In the genomic region with DNA sequence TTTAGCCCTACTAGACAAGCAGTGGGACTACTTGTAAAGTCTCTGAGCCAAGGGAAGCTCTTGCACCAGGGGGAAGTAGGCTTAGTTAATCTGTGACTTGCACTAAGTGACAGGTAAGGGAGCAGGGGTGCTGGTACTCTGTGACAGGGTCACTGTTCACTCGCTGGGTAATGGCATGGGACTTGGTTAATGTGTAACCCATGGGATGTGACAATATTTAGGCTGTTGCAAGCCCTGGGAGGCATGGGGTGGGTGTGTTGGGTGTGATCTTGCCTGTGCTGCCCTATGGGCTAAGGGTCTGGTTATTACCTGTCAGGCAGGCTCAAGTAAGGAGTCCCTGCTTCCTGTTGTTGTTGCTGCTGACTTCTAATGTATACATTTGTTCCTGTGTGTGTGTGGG, we compare ENCODE assay signal across 14 mouse cellular contexts.
DNase-seq lines count a peak whose midpoint lies in the region; ATAC-seq lines count a peak whose summit lies in the region.
"Had no signal": no experiment of that assay in that cellular context is flagged by ENCODE, and none has a peak within 500 bp of the region (broad histone marks: within the 10 kb centered on the region; RNA-seq: fewer than 3 reads in every experiment).

No protein-coding gene starts in this region.

- no peaks in the 10 kb centered on the region for H3K9me3 ChIP-seq in hindbrain, embryonic 13.5 days
- no peaks in the 10 kb centered on the region for H3K9me3 ChIP-seq in hindbrain, embryonic 11.5 days (ENCODE audit: control insufficient read depth, low read length)
- H3K9me3 ChIP-seq in kidney, embryonic 16.5 days (ENCODE audit: low read length), result no peaks in the 10 kb centered on the region
- no peaks in the 10 kb centered on the region for H3K9me3 ChIP-seq in liver, embryonic 12.5 days (replicated peaks)

- H3K36me3 ChIP-seq in hindbrain, embryonic 13.5 days, result no peaks in the 10 kb centered on the region
- H3K36me3 ChIP-seq in hindbrain, embryonic 11.5 days (ENCODE audit: control insufficient read depth, insufficient read depth, low read length), result no peaks in the 10 kb centered on the region
- no peaks in the 10 kb centered on the region for H3K36me3 ChIP-seq in kidney, embryonic 16.5 days (ENCODE audit: insufficient read depth, low read length)
- no peaks in the 10 kb centered on the region for H3K36me3 ChIP-seq in liver, embryonic 12.5 days

- intact Hi-C loops in left cerebral cortex, postnatal 14 days (cut with DNase I), result no loop called here

- WGBS in hindbrain, embryonic 13.5 days, result 50% methylated on average over 1 of the region's 1 CpGs
- 78% methylated on average over 1 of the region's 1 CpGs for WGBS in hindbrain, embryonic 11.5 days
- WGBS in kidney, embryonic 16.5 days, result 50% methylated on average over 1 of the region's 1 CpGs
- WGBS in liver, embryonic 12.5 days (ENCODE audit: insufficient replicate concordance), result 52% methylated on average over 1 of the region's 1 CpGs

- peak overlapping the region; percentile 26; the same call in 1 of the 2 replicates for H3K27ac ChIP-seq in hindbrain, embryonic 13.5 days
- H3K27ac ChIP-seq in hindbrain, embryonic 11.5 days (ENCODE audit: low read depth, low read length), result no peak overlapping the region
- H3K27ac ChIP-seq in kidney, embryonic 16.5 days (ENCODE audit: low read length), result peak overlapping the region; percentile 90
- no peak overlapping the region for H3K27ac ChIP-seq in liver, embryonic 12.5 days

- no peak overlapping the region for H3K4me2 ChIP-seq in hindbrain, embryonic 13.5 days
- H3K4me2 ChIP-seq in hindbrain, embryonic 11.5 days (replicated peaks; ENCODE audit: low read depth, low read length), result no peak overlapping the region
- H3K4me2 ChIP-seq in kidney, embryonic 16.5 days (replicated peaks; ENCODE audit: low read depth, low read length), result no peak overlapping the region
- no peak overlapping the region for H3K4me2 ChIP-seq in liver, embryonic 12.5 days

- H3K9ac ChIP-seq in hindbrain, embryonic 13.5 days, result no peak overlapping the region
- H3K9ac ChIP-seq in hindbrain, embryonic 11.5 days (ENCODE audit: low read depth, low read length), result no peak overlapping the region
- no peak overlapping the region for H3K9ac ChIP-seq in kidney, embryonic 16.5 days (replicated peaks; ENCODE audit: low read length)
- H3K9ac ChIP-seq in liver, embryonic 12.5 days, result no peak overlapping the region
- H3K9ac ChIP-seq: forebrain, postnatal 0 days had no signal

- DNase-seq in hindbrain, embryonic 11.5 days (ENCODE audit: low spot score), result no peak
- DNase-seq in yolk sac, embryonic 10.5 days (ENCODE audit: low spot score), result peak; percentile 89
- no peak for DNase-seq in lung, postnatal 10 days
- no peak for DNase-seq in left cerebral cortex, postnatal 14 days (ENCODE audit: low spot score in 2 of 2)
- DNase-seq in spleen, adult 12 weeks (ENCODE audit: low spot score), result no peak
- DNase-seq: adrenal gland, postnatal 36 days; forebrain, postnatal 0 days; gastrocnemius, postnatal 14 days; heart, postnatal 14 days; right cerebral cortex, postnatal 25 days had no signal

- H3K4me1 ChIP-seq in hindbrain, embryonic 13.5 days (replicated peaks), result peaks cover 9% of the 10 kb centered on the region; the same call in 1 of the 2 replicates
- no peaks in the 10 kb centered on the region for H3K4me1 ChIP-seq in hindbrain, embryonic 11.5 days (replicated peaks; ENCODE audit: control insufficient read depth, insufficient read depth, low read length)
- H3K4me1 ChIP-seq in kidney, embryonic 16.5 days (ENCODE audit: insufficient read depth, low read length), result peaks cover 19% of the 10 kb centered on the region
- 0 out of 2 replicates have a peak, but pooled peaks cover under 1% of the 10 kb centered on the region for H3K4me1 ChIP-seq in liver, embryonic 12.5 days

- ATAC-seq in hindbrain, embryonic 13.5 days (ENCODE audit: low FRiP score), result no peak
- no peak for ATAC-seq in hindbrain, embryonic 11.5 days (ENCODE audit: low FRiP score)
- peak; percentile 90 for ATAC-seq in kidney, embryonic 16.5 days (ENCODE audit: low FRiP score, low TSS enrichment)
- ATAC-seq in liver, embryonic 12.5 days, result peak; percentile 75
- ATAC-seq: forebrain, postnatal 0 days; inflammation-experienced regulatory T-cells, adult 6 months had no signal

- no peak overlapping the region for H3K4me3 ChIP-seq in hindbrain, embryonic 13.5 days
- no peak overlapping the region for H3K4me3 ChIP-seq in hindbrain, embryonic 11.5 days (ENCODE audit: low read depth, low read length)
- no peak overlapping the region for H3K4me3 ChIP-seq in kidney, embryonic 16.5 days (ENCODE audit: low read length)
- H3K4me3 ChIP-seq in liver, embryonic 12.5 days, result no peak overlapping the region

- no peaks in the 10 kb centered on the region for H3K27me3 ChIP-seq in hindbrain, embryonic 13.5 days
- no peaks in the 10 kb centered on the region for H3K27me3 ChIP-seq in hindbrain, embryonic 11.5 days (ENCODE audit: control insufficient read depth, insufficient read depth, low read length)
- H3K27me3 ChIP-seq in kidney, embryonic 16.5 days (ENCODE audit: insufficient read depth, low read length), result no peaks in the 10 kb centered on the region
- no peaks in the 10 kb centered on the region for H3K27me3 ChIP-seq in liver, embryonic 12.5 days (replicated peaks)

Comparison
In these comparisons a context has a peak if more than half of its experiments do, and no peak if none do; other contexts are left out.
1. H3K27ac ChIP-seq: peak in hindbrain, embryonic 13.5 days (single experiment) and kidney, embryonic 16.5 days (single experiment); none in hindbrain, embryonic 11.5 days (single experiment) and liver, embryonic 12.5 days (single experiment).
2. ATAC-seq: peak in kidney, embryonic 16.5 days (single experiment) and liver, embryonic 12.5 days (single experiment); none in hindbrain, embryonic 13.5 days (single experiment) and hindbrain, embryonic 11.5 days (single experiment).